Mouse (Mus musculus): ENCODE results near the gene Qk. TPM values are rescaled to one million over a fixed set of nuclear protein-coding genes. Genes with fewer than 3 reads are reported as not detected.

The Qk gene
- total and polyA plus RNA-seq, 2 experiments = 30.4 to 52.4 TPM

DNA sequence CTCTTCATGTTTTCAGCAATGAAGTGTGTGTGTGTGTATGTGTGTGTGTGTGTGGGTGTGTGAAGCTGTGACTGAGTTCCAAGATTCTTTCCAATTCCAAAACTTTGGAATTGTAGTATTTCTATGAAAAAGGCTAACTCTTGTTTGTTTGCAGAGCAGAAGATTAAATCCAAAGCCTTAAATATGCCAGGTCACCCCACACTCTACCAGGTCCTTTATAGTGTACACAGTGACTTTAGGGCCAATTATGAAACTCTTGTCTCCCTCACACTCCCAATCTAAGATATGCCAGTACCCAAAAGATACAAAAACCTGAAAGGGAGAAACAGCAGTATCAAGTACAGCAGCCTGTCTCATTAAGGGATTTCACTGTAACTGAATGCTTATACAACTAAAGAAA, 15.7 kb downstream of the Qk start:
- Histone ChIP-seq H3K36me3 (ENCODE audit: control insufficient read depth, insufficient read depth, low read length) (no peaks in the 10 kb centered on the region), H3K27me3 (ENCODE audit: control insufficient read depth, insufficient read depth, low read length) (no peaks in the 10 kb centered on the region), H3K9ac (ENCODE audit: low read depth, low read length) (no peak overlapping the region), H3K4me3 (ENCODE audit: insufficient read depth, low read depth, low read length) (no peak overlapping the region), H3K4me1 (ENCODE audit: control insufficient read depth, insufficient read depth, low read length) (peaks cover 24% of the 10 kb centered on the region), H3K27ac (replicated peaks; ENCODE audit: insufficient read depth, low read depth, low read length) (no peak overlapping the region), H3K79me2 (ENCODE audit: control insufficient read depth, insufficient read depth, low read length) (peaks cover 8% of the 10 kb centered on the region)
- no peak for TF ChIP-seq POLR2A (IDR thresholded peaks at IDR 0.05; ENCODE audit: extremely low read depth, insufficient read depth, low read length)
- TF ChIP-seq CTCF (IDR thresholded peaks at IDR 0.05; ENCODE audit: low read depth, low read length) = no peak
- DNase-seq (ENCODE audit: extremely low read depth, low read depth, low spot score) = peak; percentile 90

- Histone ChIP-seq H3K4me1 (ENCODE audit: control insufficient read depth, insufficient read depth, low read length) (peaks cover 23% of the 10 kb centered on the region), H3K79me2 (ENCODE audit: control insufficient read depth, insufficient read depth, low read length) (peaks cover 11% of the 10 kb centered on the region), H3K27me3 (ENCODE audit: control insufficient read depth, insufficient read depth, low read length) (no peaks in the 10 kb centered on the region), H3K36me3 (ENCODE audit: control insufficient read depth, insufficient read depth, low read length) (no peaks in the 10 kb centered on the region), H3K27ac (replicated peaks; ENCODE audit: insufficient read depth, low read depth, low read length) (no peak overlapping the region), H3K4me3 (ENCODE audit: insufficient read depth, low read depth, low read length) (no peak overlapping the region), H3K9ac (ENCODE audit: low read depth, low read length) (no peak overlapping the region)
- no peak for TF ChIP-seq CTCF (IDR thresholded peaks at IDR 0.05; ENCODE audit: low read depth, low read length)
- TF ChIP-seq POLR2A (IDR thresholded peaks at IDR 0.05; ENCODE audit: extremely low read depth, insufficient read depth, low read length) = no peak
- peak; percentile 92 for DNase-seq (ENCODE audit: extremely low read depth, low read depth, low spot score)
- WGBS = 12% methylated on average over 4 of the region's 4 CpGs
These were observed 18.5 kb downstream of the Qk start for GRCm38 (mm10) chr17:10300968-10301795.

DNA sequence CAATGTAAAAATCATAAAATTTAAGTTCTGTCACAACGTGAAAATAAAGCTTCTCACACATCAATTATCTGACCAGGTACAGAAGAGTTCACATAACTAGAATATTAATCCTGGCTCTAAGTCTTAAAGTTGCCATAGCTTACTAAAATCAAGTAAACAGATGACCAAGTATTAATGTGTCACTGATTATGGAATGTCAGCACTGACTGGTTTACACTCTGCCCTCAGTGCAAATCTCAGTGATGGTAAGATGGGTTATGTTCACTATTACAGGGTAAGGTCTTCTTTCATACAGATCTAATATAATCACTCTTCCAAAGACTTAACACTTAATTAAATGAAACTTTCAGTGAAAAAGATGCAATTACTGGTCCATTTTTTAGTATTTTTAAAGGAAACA, 20.3 kb downstream of the Qk start:
- peaks cover 11% of the 10 kb centered on the region for H3K79me2 ChIP-seq (ENCODE audit: control insufficient read depth, insufficient read depth, low read length)
- peak; percentile 80 for DNase-seq (ENCODE audit: extremely low read depth, low read depth, low spot score)
- H3K4me3 ChIP-seq (ENCODE audit: insufficient read depth, low read depth, low read length) = no peak overlapping the region
- no peak overlapping the region for H3K27ac ChIP-seq (replicated peaks; ENCODE audit: insufficient read depth, low read depth, low read length)
- TF ChIP-seq POLR2A (IDR thresholded peaks at IDR 0.05; ENCODE audit: extremely low read depth, insufficient read depth, low read length) (no peak), CTCF (IDR thresholded peaks at IDR 0.05; ENCODE audit: low read depth, low read length) (no peak)
- 40% methylated on average over 1 of the region's 1 CpGs for WGBS
- H3K27me3 ChIP-seq (ENCODE audit: control insufficient read depth, insufficient read depth, low read length) = no peaks in the 10 kb centered on the region
- H3K9ac ChIP-seq (ENCODE audit: low read depth, low read length) = no peak overlapping the region
- peaks cover 23% of the 10 kb centered on the region for H3K4me1 ChIP-seq (ENCODE audit: control insufficient read depth, insufficient read depth, low read length)
- no peaks in the 10 kb centered on the region for H3K36me3 ChIP-seq (ENCODE audit: control insufficient read depth, insufficient read depth, low read length)

DNA sequence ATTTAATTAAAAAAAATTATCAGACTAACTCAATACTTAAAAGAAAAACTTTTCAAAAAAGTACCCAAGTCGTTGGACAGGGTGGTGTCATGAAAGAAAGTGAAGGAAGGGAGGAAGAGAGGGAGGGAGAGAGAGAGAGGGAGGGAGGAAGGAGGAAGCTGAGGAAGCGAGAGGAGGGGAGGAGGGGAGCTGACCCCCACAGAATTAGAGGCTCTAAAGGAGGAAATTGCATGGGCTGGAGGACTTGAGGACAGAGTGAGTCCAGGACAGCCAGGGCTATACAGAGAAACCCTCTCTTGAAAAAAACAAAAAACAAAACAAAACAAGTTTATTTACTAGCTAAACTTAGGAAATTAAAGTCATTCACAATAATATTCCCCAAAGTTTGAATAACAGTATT, 27.1 kb downstream of the Qk start:
- WGBS = 61% methylated on average over 2 of the region's 2 CpGs
- Histone ChIP-seq H3K4me3 (ENCODE audit: insufficient read depth, low read depth, low read length) (no peak overlapping the region), H3K27me3 (ENCODE audit: control insufficient read depth, insufficient read depth, low read length) (no peaks in the 10 kb centered on the region), H3K36me3 (ENCODE audit: control insufficient read depth, insufficient read depth, low read length) (no peaks in the 10 kb centered on the region), H3K27ac (replicated peaks; ENCODE audit: insufficient read depth, low read depth, low read length) (no peak overlapping the region), H3K4me1 (ENCODE audit: control insufficient read depth, insufficient read depth, low read length) (peaks cover 4% of the 10 kb centered on the region; the same call in 1 of the 2 replicates), H3K9ac (ENCODE audit: low read depth, low read length) (no peak overlapping the region), H3K79me2 (ENCODE audit: control insufficient read depth, insufficient read depth, low read length) (peaks cover 7% of the 10 kb centered on the region; the same call in 1 of the 2 replicates)
- TF ChIP-seq CTCF (IDR thresholded peaks at IDR 0.05; ENCODE audit: low read depth, low read length) = no peak
- TF ChIP-seq POLR2A (IDR thresholded peaks at IDR 0.05; ENCODE audit: extremely low read depth, insufficient read depth, low read length) = no peak
- no peak for DNase-seq (ENCODE audit: extremely low read depth, low read depth, low spot score)

DNA sequence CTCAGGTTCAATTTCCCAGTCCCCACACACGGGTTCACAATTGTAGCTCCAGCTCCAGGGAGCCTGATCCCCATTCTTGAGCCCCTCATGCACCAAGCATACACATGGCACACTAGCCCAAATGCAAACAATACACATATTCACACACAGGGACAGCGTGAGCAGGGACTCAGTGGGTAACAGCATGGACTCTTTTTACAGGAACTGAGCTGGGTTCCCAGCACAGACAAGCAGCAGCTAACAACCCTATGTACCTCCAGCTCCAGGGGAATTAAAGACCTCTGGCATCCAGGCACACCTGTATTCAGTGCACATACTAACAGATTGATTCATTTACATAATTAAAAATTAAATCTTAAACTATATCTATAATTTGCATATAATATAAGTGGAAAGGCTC, 34.9 kb downstream of the Qk start:
- no peak for TF ChIP-seq POLR2A (IDR thresholded peaks at IDR 0.05; ENCODE audit: extremely low read depth, insufficient read depth, low read length)
- no peak for TF ChIP-seq CTCF (IDR thresholded peaks at IDR 0.05; ENCODE audit: low read depth, low read length)
- Histone ChIP-seq H3K9ac (ENCODE audit: low read depth, low read length) (no peak overlapping the region), H3K4me3 (ENCODE audit: insufficient read depth, low read depth, low read length) (no peak overlapping the region), H3K27me3 (ENCODE audit: control insufficient read depth, insufficient read depth, low read length) (no peaks in the 10 kb centered on the region), H3K36me3 (ENCODE audit: control insufficient read depth, insufficient read depth, low read length) (peaks cover 4% of the 10 kb centered on the region), H3K79me2 (ENCODE audit: control insufficient read depth, insufficient read depth, low read length) (peaks cover 8% of the 10 kb centered on the region; the same call in 1 of the 2 replicates), H3K4me1 (ENCODE audit: control insufficient read depth, insufficient read depth, low read length) (peaks cover 2% of the 10 kb centered on the region), H3K27ac (replicated peaks; ENCODE audit: insufficient read depth, low read depth, low read length) (no peak overlapping the region)
- no peak for DNase-seq (ENCODE audit: extremely low read depth, low read depth, low spot score)
- 80% methylated on average over 2 of the region's 2 CpGs for WGBS

- TF ChIP-seq POLR2A (IDR thresholded peaks at IDR 0.05; ENCODE audit: extremely low read depth, insufficient read depth, low read length) = no peak
- no peak for TF ChIP-seq CTCF (IDR thresholded peaks at IDR 0.05; ENCODE audit: low read depth, low read length)
- peaks cover 10% of the 10 kb centered on the region; the same call in 1 of the 2 replicates for H3K79me2 ChIP-seq (ENCODE audit: control insufficient read depth, insufficient read depth, low read length)
- H3K4me3 ChIP-seq (ENCODE audit: insufficient read depth, low read depth, low read length) = no peak overlapping the region
- no peaks in the 10 kb centered on the region for H3K27me3 ChIP-seq (ENCODE audit: control insufficient read depth, insufficient read depth, low read length)
- H3K4me1 ChIP-seq (ENCODE audit: control insufficient read depth, insufficient read depth, low read length) = no peaks in the 10 kb centered on the region
- 95% methylated on average over 2 of the region's 2 CpGs for WGBS
- no peak overlapping the region for H3K27ac ChIP-seq (replicated peaks; ENCODE audit: insufficient read depth, low read depth, low read length)
- H3K9ac ChIP-seq (ENCODE audit: low read depth, low read length) = no peak overlapping the region
- no peak for DNase-seq (ENCODE audit: extremely low read depth, low read depth, low spot score)
- H3K36me3 ChIP-seq (ENCODE audit: control insufficient read depth, insufficient read depth, low read length) = peaks cover 5% of the 10 kb centered on the region
These were observed 40.1 kb downstream of the Qk start for GRCm38 (mm10) chr17:10279532-10279931.

Data from liver, adult 2 months (tissue).